Mouse (Mus musculus) kidney, postnatal 14 days (tissue): ENCODE measurements around the gene Tdrd9.
A peak's percentile ranks its signal among the peaks of the same experiment; 100 is the strongest.

Experiments used
- DNase-seq: peaks from one replicate; pipeline ENCODE4 v3.0.0; 2022; ENCODE audit warnings: mixed read lengths

The Tdrd9 gene

GRCm38 (mm10) chr12:111971231-111971686 lies at the start of gene Tdrd9:
TSS of gene Tdrd9 (plus strand) at chr12:111971559.
- no peak for DNase-seq

GRCm38 (mm10) chr12:111923117-111923516 lies 48.2 kb upstream of the Tdrd9 start:
- no peak for DNase-seq

- DNase-seq: no peak
These were observed 44.0 kb upstream of the Tdrd9 start for GRCm38 (mm10) chr12:111927338-111927737.

DNA sequence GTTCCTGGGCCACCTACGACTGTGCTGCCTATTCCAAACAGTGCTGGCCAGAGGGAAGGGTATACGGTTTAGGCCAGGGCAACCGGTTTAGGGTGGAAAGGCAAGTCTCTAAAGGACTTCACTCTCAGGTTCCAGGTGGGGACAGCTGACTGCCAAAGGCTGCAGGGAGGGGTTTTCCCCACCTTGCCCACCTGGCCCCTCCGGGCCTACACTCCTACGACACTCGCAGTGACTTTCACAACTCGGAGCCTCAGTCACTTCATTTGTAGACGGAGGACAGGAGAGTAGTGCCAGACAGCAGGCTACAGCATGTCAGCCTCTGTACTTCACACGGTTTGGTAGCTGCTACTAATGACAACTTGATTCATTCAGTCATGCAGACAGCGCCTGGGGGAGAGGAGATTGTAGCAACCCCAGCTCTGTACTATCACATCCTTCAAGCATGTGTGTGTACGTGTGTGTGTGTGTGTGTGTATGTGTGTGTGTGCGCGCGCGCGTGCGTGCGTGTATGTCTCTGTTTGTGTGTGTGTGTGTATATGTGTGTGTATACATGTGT lies 42.9 kb upstream of the Tdrd9 start:
- DNase-seq: no peak

GRCm38 (mm10) chr12:111931411-111932025 lies 39.8 kb upstream of the Tdrd9 start:
- DNase-seq: no peak

DNA sequence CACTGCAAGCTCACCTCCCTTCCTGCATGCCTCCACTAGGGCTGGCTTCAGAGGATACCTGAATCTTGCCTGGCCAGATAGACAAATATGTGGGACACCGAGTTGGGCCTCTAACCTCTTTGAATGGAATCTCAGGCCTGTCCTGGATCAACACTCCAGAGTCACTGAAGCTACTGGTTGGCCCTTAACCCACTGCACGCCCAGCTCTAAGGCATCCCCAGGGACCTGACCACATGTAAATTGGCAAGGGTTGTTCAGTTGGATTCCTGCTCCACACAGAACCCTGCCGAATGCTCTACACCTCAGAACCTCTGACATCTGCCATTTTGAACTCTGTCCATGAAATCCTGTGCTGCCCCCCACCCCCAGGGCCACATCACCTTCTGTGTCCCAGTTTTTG lies 38.8 kb upstream of the Tdrd9 start:
- no peak for DNase-seq

DNA sequence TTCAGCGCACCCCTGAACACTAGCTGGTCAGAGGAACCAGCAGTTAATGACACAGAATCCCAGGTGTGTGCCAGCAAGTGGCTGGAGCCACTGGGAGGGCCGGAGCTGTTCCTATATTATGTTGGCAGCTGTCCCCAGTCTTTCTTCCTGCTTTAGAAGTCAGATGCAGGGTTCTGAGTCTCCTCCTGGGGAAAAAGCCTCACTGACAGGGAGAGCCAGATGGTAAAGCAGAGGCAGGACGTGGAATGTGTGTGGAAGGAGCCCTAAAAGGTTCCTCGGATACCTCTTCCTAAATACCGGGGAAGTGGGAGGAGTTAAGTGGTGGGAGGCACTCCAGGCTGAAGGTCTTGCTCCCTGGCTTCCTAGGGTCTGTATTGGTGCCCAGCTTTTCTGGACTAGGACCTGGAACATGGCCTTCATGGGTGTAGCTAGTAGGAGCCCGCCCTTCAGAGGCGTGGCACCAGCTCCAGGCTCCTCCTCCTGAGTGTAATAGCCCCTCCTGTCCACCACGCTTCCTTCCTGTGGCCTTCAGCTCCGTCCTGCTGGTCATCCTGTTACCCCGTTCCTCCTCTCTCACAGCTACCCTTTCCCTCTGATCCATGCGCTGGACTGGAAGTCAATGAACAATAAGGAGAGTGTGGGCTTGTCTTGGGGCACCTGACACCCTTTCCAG lies 38.2 kb upstream of the Tdrd9 start:
- DNase-seq: peak; percentile 69

- DNase-seq: no peak
These were observed 37.4 kb upstream of the Tdrd9 start for GRCm38 (mm10) chr12:111933971-111934370.

DNA sequence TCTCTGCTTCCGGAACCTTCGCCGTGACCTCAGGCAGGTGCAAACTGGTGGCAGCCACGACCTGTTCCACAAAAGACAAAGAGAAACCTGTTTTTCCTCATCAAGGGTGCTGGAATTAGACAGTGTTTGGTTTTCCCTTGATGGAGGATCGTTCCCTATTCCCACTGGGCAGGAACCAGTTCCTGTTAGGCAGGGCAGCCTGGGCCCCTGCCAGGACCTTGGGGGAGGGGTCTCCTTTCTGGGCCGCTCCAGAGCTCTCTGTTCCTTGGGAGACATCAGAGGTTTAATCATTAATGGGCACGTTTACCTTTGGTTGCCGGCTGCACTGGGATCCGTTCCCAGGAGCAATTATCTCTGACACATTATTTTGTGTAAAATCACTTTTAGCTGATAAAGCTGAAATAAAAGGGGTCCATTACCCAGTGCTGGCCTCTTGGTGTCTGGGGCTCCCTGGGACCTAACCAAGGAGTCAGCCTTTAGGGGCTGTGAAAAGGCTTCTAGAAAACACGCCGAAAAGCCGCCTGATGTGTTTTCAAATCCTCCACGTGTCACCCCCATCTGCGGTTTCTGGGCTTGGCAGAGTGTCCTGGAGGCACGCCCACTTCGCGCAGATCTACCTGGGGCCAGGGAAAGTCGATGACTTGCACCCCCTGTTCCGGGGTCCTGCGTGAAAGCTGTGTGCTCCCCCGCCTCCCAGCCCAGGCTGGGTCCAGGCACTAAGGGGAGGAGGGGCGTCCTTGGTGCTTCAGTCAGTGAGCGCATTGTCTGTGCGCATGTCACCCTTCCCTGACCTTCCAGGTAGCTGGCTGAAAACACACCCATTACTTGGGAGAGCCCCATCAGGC lies 34.4 kb upstream of the Tdrd9 start:
- peak; percentile 94 for DNase-seq

GRCm38 (mm10) chr12:111938623-111939177 lies 32.7 kb upstream of the Tdrd9 start:
- DNase-seq: no peak

GRCm38 (mm10) chr12:111943421-111944064 lies 27.8 kb upstream of the Tdrd9 start:
- peak; percentile 34 for DNase-seq

DNA sequence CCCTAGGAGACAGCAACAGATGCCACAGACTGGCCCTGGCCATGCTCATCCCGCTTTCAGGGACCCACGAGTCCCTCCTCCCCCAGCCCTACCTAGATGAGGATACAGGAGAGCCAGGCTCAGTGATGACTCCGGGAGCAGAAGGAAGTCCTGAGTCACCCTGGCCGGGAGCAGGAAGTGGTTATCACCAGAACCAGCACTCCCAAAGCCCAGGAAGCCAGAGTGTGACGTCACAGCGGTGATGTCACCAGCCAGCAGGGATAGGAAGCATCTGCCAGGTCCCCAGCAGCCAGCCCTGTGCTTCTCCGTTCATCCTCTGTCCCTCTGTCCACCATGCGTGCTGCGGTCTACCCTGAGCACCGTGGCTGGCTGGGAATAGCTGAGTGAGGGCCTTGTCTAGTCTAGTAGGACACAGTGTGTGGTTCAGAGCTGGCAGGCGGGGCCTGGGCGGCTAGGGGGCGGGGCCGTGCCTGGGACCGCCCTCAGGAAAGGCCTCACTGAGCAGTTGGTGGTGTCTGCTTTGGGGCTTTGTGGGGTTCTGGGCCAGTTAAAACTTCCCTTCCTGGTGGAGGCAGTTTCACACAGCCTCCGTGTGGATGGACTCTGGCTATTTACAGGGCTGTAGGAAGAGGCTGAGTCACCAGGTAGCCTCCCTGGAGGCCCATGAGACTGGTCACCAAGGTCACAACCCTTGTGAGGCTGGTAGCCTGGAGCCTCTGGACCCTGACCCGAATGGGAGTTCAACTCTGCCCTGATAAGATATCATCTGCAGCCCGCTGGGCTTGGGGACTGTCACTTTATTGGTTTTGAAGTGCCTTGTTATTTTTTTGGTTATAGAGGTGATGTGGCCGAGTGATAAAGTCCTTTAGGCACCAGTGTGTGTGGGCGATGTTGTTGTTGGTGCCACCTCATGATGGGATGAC lies 27.0 kb upstream of the Tdrd9 start:
- peak; percentile 15 for DNase-seq

- DNase-seq: peak; percentile 73
These were observed 26.2 kb upstream of the Tdrd9 start for GRCm38 (mm10) chr12:111945115-111945514.

- DNase-seq: peak; percentile 41
These were observed 25.3 kb upstream of the Tdrd9 start for GRCm38 (mm10) chr12:111945765-111946655.

DNA sequence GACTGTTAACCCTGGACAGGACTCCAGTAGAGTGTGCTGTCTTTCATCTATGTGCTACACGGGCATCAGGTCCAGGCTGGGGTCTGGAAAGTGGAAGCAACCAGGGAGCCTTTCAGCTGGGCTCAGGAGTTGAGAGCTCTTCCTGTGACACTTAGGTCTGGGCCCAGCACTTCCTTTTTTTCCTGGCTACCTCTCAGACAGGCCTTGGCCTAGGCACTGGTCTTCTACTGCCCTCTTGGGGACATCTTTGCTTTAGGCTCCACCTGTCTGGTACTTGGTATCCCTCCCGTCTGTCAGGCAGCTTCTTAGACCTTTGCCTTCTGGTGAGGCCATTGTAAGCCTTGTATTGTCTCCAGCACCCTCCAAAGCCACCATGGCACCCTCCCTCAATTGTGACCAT lies 24.6 kb upstream of the Tdrd9 start:
- DNase-seq: peak; percentile 83

- DNase-seq: no peak
These were observed 20.9 kb upstream of the Tdrd9 start for GRCm38 (mm10) chr12:111950486-111950885.

- peak; percentile 21 for DNase-seq
These were observed 19.7 kb upstream of the Tdrd9 start for GRCm38 (mm10) chr12:111951701-111952100.

DNA sequence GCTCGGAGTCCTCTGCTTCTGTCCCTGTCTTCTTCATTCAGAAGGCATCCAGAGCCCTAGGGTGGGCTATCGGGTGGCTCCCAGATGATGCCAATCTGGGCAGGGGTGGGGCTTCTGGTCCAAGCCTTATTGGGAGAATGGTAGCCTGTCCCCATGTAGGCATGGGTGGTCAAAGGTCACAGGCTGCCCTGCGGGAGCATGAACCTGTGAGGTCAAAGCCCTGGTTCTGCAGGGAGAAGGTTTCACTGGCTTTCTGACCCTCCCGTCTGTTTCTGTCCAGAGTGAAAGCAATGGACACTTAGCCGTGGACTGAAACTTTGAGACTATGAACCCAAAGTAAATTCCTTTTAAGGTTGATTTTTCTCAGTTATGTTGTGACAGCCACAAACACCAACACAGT lies 15.2 kb upstream of the Tdrd9 start:
- DNase-seq: no peak

DNA sequence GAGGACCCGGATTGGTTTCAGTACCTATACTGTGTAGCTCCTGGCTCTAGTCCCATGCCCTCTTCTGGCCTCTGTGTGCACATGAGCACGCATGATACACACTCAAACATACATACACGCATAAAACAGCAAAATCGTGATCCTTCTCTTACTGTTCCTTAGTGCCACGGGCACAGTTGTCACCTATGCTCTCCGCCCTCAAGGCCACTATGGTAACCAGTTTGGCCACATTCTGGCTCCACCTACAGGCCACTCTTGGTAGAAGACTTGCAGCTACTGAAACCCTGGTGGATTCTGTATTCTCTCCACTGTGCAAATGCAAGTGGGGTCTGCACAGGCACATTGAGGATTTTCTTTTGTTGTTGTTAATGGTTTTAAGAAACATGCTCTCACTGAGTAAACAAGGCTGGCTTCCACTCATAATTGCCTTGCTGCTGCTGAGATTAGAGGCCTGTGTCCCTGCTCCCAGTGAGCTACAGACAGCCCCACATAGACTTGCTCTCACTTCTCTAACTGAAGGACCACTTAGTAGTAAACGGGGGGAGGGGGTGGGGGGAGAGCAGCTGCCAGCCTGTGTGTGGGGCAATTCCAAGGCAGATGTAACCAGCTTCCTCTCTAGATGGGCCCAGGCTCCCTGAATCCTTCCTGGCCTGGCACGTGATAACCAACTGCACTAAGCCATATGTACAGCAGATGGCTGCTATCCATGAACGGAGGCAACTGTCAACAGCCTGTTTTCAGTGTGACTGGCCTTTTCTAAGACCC lies 13.1 kb upstream of the Tdrd9 start:
- DNase-seq: peak; percentile 80
